Mouse (Mus musculus): ENCODE data around the gene Nol7.

The Nol7 gene

GRCm38 (mm10) chr13:43398297-43399080 lies at the start of gene Nol7:
Gene Nol7, plus strand, starts transcription at chr13:43398390.
- in situ Hi-C loops (cut with MboI; ENCODE audit: unreplicated experiment in 2 of 2), result no loop called here

DNA sequence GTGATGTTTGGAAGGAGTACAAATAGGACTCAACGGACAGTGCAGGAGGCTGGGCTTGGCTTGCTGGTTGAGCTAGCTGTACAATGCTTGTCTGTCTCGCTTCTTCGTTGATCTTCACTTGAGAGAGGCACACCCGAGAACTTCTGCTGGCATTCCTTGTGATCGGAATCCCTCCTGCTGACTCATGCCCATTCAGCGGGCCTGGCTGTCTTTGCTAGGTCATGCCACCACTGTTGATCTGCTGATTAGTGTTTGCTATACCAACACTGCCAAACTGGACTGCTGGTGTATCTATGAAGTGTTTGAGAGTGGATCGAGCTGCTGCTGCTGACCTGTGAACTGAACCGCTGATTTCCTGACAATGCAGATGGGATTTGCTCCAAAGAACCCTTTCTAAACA lies 48.8 kb upstream of the Nol7 start:
- in situ Hi-C loops (cut with MboI; ENCODE audit: unreplicated experiment in 2 of 2), result no loop called here

DNA sequence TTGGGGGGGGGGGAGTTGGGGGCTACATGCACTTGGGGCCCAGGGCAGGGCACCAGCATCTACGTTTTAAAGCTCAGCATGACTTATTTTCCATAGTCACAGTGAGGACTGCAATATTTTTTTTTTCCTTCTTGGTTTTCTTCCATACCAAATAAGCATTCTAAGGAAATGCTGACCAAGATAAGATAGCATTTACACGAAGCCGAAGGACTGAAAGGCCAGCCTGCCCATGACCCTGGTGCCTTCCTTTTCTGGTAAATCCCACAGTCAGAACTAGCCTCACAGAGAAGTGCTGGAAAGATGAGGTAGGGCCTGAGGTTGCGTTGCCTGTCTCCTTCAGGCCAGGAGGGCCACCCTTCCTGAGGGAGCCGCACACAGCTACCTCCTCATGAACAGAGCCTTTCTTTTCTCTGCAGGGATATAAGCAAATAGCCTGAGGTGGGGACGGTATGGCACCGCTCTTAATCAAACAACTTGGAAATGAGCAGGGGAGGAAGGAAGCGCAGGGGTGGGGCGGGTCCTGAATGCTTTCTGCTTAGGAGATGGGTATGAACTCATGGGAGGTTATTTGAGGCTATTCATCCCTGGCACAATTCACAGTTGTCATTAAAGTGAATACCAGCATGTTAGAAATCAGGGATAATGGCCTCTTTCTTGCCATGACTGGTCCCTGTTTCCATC lies 47.6 kb upstream of the Nol7 start:
- in situ Hi-C loops (cut with MboI; ENCODE audit: unreplicated experiment in 2 of 2), result loop anchor here (25.0 kb wide), 2 partner anchors 212 to 387 kb away; partner anchors contain the start of gene Mcur1 (in 1 of the 2)

GRCm38 (mm10) chr13:43353356-43353755 lies 44.8 kb upstream of the Nol7 start:
- in situ Hi-C loops (cut with MboI; ENCODE audit: unreplicated experiment in 2 of 2), result loop anchor here (25.0 kb wide), 2 partner anchors 209 to 384 kb away; partner anchors contain the start of gene Mcur1 (in 1 of the 2)

DNA sequence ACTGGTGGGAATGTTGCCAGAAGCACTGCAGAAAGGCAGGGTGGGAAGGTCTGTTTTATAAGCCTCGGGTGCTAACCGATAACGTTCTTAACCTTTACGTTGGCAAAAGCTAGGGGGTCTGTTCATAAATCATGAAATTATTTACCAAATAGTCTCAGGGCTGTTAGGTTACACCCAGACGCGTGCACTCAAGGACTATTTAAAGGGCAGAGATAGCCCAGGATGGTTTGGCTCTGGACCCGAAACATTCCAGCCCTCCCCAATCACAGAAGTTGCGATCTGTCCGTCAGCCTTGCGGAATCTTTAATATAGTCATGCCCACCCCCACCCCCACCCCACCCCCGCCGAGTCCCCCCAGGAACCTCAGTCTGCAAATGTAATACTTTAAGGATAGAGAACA lies 43.8 kb upstream of the Nol7 start:
- in situ Hi-C loops (cut with MboI; ENCODE audit: unreplicated experiment in 2 of 2), result loop anchor here (25.0 kb wide), 2 partner anchors 208 to 383 kb away; partner anchors contain the start of gene Mcur1 (in 1 of the 2)

GRCm38 (mm10) chr13:43356346-43357125 lies 41.7 kb upstream of the Nol7 start:
- in situ Hi-C loops (cut with MboI; ENCODE audit: unreplicated experiment in 2 of 2), result loop anchor here (25.0 kb wide), 2 partner anchors 206 to 381 kb away; partner anchors contain the start of gene Mcur1 (in 1 of the 2)

- in situ Hi-C loops (cut with MboI; ENCODE audit: unreplicated experiment in 2 of 2), result loop anchor here (10.0 to 25.0 kb wide), 3 partner anchors 202 to 377 kb away; partner anchors contain the start of gene Mcur1 (in 1 of the 2)
Observed at GRCm38 (mm10) chr13:43360534-43360933, 37.7 kb upstream of the Nol7 start.

- in situ Hi-C loops (cut with MboI; ENCODE audit: unreplicated experiment in 2 of 2), result loop anchor here (10.0 to 25.0 kb wide), 3 partner anchors 200 to 375 kb away; partner anchors contain the start of gene Mcur1 (in 1 of the 2)
Observed at GRCm38 (mm10) chr13:43362353-43362752, 35.8 kb upstream of the Nol7 start.

DNA sequence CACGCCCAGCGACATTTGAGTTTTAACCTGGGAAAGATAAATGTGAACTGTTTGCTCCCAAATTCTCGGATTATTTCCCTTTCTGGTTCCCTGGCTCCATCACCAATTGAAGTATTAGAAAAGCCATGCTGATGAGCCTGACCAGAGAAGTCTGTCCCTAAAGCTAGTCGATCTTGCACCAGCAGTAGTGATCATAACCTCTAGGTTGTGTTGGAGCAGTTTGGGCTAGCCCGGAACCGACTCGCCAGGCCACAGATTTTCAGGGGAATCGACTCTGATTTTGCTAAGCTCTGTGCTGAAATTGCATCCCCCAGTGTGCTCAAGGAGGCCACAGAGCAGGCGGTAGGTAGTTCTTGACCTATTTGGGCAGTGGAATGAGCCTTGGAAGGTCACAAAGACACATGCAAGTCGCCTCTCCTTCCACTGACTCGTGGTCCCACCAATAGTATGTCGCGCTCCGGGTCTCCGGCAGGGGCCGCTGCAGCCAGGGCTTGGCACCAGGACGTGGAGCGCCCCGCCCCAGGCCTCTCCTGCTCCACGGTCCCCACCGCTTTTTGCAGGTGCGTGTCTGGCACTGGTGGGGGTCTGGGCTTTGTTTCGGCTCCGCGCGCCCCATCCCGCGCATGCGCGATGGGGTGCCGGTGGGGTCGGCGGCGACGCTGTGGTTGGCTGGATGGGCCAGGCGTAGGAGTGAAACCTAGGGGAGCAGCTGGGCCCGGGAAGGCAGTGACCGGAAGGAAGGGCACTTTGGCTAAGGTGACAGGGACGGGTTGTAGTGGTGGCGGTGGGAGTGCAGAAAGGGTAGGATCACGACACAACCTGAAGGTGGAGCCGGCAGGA lies 33.0 kb upstream of the Nol7 start, which contains the start of gene Sirt5:
Gene Sirt5, plus strand, starts transcription at position 512 of the 840 bp plus-strand sequence.
- in situ Hi-C loops (cut with MboI; ENCODE audit: unreplicated experiment in 2 of 2), result loop anchor here (10.0 to 25.0 kb wide), 3 partner anchors 197 to 372 kb away; partner anchors contain the start of gene Mcur1 (in 1 of the 2)

GRCm38 (mm10) chr13:43365825-43366184 lies 32.4 kb upstream of the Nol7 start:
- in situ Hi-C loops (cut with MboI; ENCODE audit: unreplicated experiment in 2 of 2), result loop anchor here (10.0 to 25.0 kb wide), 3 partner anchors 196 to 371 kb away; partner anchors contain the start of gene Mcur1 (in 1 of the 2)

- in situ Hi-C loops (cut with MboI; ENCODE audit: unreplicated experiment in 2 of 2), result loop anchor here (25.0 kb wide), 2 partner anchors 192 to 367 kb away; partner anchors contain the start of gene Mcur1 (in 1 of the 2)
Observed at GRCm38 (mm10) chr13:43370063-43370462, 28.1 kb upstream of the Nol7 start.

- in situ Hi-C loops (cut with MboI; ENCODE audit: unreplicated experiment in 2 of 2), result loop anchor here (25.0 kb wide), 2 partner anchors 189 to 364 kb away; partner anchors contain the start of gene Mcur1 (in 1 of the 2)
Observed at GRCm38 (mm10) chr13:43372892-43373291, 25.3 kb upstream of the Nol7 start.

DNA sequence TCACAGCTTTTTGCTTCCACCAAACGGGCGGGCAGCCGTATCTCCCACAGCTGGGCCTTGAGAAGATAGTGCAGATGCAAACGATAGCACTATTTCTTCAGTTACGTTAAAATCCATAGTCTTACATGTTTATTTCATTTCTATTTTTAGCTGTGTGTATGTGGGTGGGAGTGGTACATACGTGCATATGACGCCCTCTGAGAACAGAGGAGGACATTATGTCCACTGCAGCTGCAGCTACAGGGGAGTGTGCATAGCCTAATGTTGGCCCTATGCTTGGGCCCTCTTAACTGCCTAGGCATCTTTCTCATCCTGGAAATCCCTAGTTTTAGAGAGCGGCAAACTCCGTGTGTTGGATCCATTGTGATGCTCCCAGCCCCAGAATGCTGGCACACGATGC lies 24.0 kb upstream of the Nol7 start:
- in situ Hi-C loops (cut with MboI; ENCODE audit: unreplicated experiment in 2 of 2), result loop anchor here (25.0 kb wide), 2 partner anchors 188 to 363 kb away; partner anchors contain the start of gene Mcur1 (in 1 of the 2)

- in situ Hi-C loops (cut with MboI; ENCODE audit: unreplicated experiment in 2 of 2), result loop anchor here (25.0 kb wide), 2 partner anchors 187 to 362 kb away; partner anchors contain the start of gene Mcur1 (in 1 of the 2)
Observed at GRCm38 (mm10) chr13:43374918-43375432, 23.2 kb upstream of the Nol7 start.

DNA sequence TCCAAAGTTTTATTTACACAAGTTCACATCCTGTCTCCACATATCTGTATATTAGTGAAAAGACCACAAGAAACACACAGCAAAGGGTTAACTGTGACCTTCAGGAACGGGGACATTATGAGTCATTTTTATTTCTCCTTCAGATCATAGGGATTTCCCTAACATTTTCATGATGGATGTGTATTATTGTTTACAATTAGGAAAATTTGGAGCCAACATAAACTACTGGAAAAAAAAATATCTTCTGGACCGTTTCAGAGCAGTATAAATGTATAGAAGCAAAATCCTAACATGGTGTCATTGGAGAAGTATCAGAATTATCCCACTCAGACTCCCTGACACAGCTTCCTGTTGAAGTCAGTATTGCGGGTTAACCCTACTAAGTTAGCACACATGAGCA lies 18.2 kb upstream of the Nol7 start:
- in situ Hi-C loops (cut with MboI; ENCODE audit: unreplicated experiment in 2 of 2), result no loop called here

GRCm38 (mm10) chr13:43385321-43385720 lies 12.9 kb upstream of the Nol7 start:
- in situ Hi-C loops (cut with MboI; ENCODE audit: unreplicated experiment in 2 of 2), result no loop called here

DNA sequence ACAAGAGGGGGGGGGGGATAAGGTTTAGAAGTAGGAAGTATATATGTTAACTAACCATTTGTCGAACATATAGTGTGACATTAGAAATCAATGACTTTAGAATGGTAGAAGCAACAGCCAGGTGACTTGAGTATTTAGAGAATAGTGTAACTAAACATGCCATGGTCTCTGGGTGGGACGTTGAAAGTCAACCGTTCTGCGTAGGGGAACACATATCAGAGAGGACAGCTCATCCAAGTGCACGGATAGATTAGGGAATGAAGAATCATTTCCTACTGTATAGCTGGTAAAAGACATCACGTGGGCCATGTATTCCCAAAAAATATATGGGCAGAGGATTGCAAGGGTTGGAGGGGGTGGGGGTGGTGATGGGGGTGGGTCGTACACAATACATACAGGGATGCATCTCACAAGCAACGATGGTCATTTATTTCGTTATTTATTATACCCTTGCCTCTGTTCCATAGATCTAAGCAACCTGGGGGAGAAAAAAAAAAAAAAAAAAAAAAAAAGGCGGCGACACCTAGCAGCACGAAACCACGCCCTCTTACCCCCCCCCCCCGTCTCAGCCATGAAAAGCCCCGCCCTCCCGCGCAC lies 392 bp upstream of the Nol7 start:
- in situ Hi-C loops (cut with MboI; ENCODE audit: unreplicated experiment in 2 of 2), result no loop called here

DNA sequence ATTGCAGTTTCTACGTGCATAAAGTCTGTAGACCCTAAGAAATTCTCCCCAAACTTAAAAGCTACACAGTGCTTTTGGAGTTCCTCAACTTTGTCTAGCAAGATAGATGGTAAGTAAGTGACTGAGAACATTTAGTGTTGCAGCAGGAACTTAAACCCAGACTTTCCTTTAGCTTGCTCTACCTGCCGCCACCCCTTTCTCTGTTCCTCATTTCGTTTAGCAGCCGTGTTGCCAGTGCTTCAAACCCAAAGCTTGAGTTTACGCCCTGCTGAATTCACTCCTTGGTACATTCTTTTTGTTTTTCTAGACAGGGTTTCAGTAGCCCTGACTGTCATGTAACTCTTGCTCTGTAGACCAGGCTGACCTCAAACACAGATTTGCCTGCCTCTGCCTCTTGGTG lies 1.4 kb downstream of the Nol7 start:
- in situ Hi-C loops (cut with MboI; ENCODE audit: unreplicated experiment in 2 of 2), result no loop called here
